Mouse (Mus musculus) B cell, adult (primary cell): Measurements from ENCODE around the gene Olfr198. TPM values are rescaled to one million over a fixed set of nuclear protein-coding genes. Genes with fewer than 3 reads are reported as not detected.

Experiments
- total RNA-seq: library from RNA; stranded (reverse); gene quantifications from 4 replicates; pipeline ENCODE4 v1.2.4, GENCODE M21; 2023; ENCODE audit not compliant: inconsistent age

Gene Olfr198
- total RNA-seq: not detected in 4 replicates

DNA sequence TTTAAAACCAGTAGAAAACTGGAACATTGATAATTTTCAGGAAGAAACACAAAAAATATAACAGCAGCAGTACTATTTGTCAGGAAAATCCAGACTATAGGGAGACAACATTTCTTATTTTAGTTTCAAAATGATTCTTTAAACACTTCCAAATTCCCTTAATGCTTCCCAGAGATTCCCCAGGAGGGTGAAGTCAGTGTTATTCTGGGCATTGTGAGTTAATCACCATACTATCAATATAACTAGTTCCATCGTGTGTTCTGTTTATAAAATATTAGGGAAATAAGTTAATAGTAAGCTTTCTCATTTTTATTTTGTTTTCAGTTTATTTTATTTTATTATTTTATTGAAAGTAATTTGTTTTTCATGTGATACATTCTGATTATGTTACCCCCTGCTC, at the start of gene Olfr198:
TSS of gene Olfr198 (minus strand) at position 101 of the 400 bp plus-strand sequence.

DNA sequence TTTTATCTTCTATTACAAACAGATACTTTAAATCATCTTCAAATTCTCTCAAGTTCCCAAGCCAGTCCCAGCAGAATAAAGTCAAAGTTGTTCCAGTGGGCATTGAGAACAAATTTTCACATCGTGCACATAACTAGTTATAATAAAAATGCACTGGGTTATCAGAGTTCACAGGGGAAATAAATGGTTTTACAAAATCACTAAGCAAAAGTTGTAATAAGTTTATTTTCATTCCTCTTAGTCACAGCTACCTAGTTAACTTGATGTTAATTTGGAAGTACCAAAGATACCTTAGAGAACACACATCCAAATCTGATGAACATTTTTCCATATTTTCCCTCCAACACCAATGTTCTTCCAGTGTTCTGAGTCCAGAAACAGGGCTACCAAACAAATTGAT, 16.3 kb upstream of the Olfr198 start, which contains the start of gene Olfr199:
TSS of gene Olfr199 (minus strand) at position 101 of the 400 bp plus-strand sequence.

DNA sequence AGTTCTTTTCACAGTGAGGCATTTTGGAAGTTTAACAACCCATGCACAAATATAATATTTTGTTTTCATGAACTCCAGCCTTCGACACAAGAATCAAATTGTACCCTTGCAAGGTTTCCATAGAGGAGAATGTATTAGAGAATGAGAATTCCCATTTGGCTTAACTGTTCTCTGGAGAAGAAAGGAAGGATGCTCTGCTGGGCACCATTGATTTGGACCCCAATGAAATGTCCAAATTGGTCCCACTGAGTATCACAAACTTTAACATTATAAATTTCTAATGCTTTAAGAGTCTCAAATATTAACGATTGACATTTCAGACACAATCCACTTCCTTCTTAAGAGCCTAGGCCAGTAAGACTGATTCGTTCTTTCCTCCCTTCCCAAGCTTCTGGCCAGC, 33.0 kb downstream of the Olfr198 start, which contains the start of gene Olfr196:
TSS of gene Olfr196 (minus strand) at position 101 of the 400 bp plus-strand sequence.

Other genes with a start within 250 kb of the Olfr198 start
- gene Olfr183, start 208.2 kb downstream of the Olfr198 start, total RNA-seq: not detected in 4 replicates
- not detected in 4 replicates for gene Olfr186, start 173.2 kb downstream of the Olfr198 start, total RNA-seq
- not detected in 4 replicates for gene Olfr187, start 163.8 kb downstream of the Olfr198 start, total RNA-seq
- not detected in 4 replicates for gene Olfr190, start 125.5 kb downstream of the Olfr198 start, total RNA-seq
- gene Olfr191, start 113.7 kb downstream of the Olfr198 start, total RNA-seq: not detected in 4 replicates
- not detected in 4 replicates for gene Olfr193, start 91.7 kb downstream of the Olfr198 start, total RNA-seq
- gene Olfr194, start 82.5 kb downstream of the Olfr198 start, total RNA-seq: not detected in 4 replicates
- gene Olfr195, start 56.5 kb downstream of the Olfr198 start, total RNA-seq: not detected in 4 replicates
- gene Olfr196, start 33.1 kb downstream of the Olfr198 start, total RNA-seq: not detected in 4 replicates
- gene Olfr199, start 16.2 kb upstream of the Olfr198 start, total RNA-seq: not detected in 4 replicates
- not detected in 4 replicates for gene Olfr201, start 69.1 kb upstream of the Olfr198 start, total RNA-seq
- not detected in 4 replicates for gene Olfr202, start 83.3 kb upstream of the Olfr198 start, total RNA-seq
- gene Olfr203, start 95.3 kb upstream of the Olfr198 start, total RNA-seq: not detected in 4 replicates
- gene Olfr204, start 114.7 kb upstream of the Olfr198 start, total RNA-seq: not detected in 4 replicates
- gene Olfr205, start 127.6 kb upstream of the Olfr198 start, total RNA-seq: not detected in 4 replicates
- gene Olfr206, start 145.7 kb upstream of the Olfr198 start, total RNA-seq: not detected in 4 replicates
- not detected in 4 replicates for gene Olfr209, start 160.5 kb upstream of the Olfr198 start, total RNA-seq
- not detected in 4 replicates for gene Gabrr3, start 203.8 kb upstream of the Olfr198 start, total RNA-seq